Mouse (Mus musculus) G1E-ER4 (cell line): ENCODE data around the gene Rsph1. TPM values are rescaled to one million over a fixed set of nuclear protein-coding genes. Genes with fewer than 3 reads are reported as not detected.

Source experiments
- GATA1 ChIP-seq: IDR thresholded peaks from one replicate; pipeline ENCODE4 v1.8.0; 2012; ENCODE audit warnings: low read length, inconsistent platforms
- polyA plus RNA-seq: library from polyadenylated mRNA; stranded (reverse); fragments of >175 nt; gene quantifications from 2 replicates; pipeline ENCODE4 v1.2.3, GENCODE M21; 2012

Gene Rsph1
- polyA plus RNA-seq, 1 experiment: not detected

GRCm38 (mm10) chr17:31254463-31254931 is 22.7 kb downstream of the Rsph1 start:
- TF ChIP-seq GATA1: no peak

- no peak for TF ChIP-seq GATA1
Observed at GRCm38 (mm10) chr17:31253951-31254350, 23.2 kb downstream of the Rsph1 start.

DNA sequence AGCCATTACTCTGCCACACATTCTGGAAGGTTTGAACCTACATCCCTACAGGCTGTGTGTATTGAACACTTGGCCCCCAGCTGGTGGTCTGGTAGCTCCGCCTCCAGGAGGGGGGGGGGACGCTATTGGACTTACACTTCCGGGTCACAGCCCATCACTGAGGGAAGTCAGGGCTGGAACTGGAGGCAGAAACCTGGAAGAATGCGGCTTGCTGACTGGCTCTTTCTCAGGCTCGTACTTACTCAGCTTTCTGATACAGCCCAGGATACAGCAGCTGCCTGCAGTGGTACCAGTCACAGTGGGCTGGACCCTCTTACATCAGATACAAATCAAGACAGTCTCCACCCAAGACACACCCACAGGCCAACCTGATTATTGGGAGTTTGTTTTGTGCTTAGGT is 30.0 kb downstream of the Rsph1 start:
- TF ChIP-seq GATA1: no peak

- TF ChIP-seq GATA1: no peak
Observed at GRCm38 (mm10) chr17:31245321-31245720, 31.9 kb downstream of the Rsph1 start.

GRCm38 (mm10) chr17:31242764-31243163 is 34.4 kb downstream of the Rsph1 start:
- no peak for TF ChIP-seq GATA1

DNA sequence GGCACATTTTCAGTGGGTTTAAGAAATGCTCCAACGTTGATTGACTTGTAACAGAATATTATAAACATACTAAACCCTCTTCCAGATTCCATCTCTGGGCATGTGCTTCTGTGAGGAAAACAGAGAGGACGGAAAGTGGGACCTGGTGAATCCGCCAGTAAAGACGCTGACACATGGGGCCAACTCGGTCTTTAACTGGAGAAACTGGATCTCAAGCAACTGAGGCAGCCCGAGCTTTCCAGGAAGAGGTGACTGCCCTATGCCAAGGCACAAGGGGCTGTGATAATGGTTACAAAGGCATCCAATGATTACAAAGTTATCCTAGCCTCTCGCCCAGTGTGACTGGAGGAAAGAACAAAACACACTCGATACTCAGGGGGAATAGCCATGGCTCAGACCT is 36.0 kb downstream of the Rsph1 start:
- no peak for TF ChIP-seq GATA1

GRCm38 (mm10) chr17:31238234-31239020 is 38.8 kb downstream of the Rsph1 start:
- TF ChIP-seq GATA1: no peak

- no peak for TF ChIP-seq GATA1
Observed at GRCm38 (mm10) chr17:31235915-31236314, 41.3 kb downstream of the Rsph1 start.

- TF ChIP-seq GATA1: no peak
Observed at GRCm38 (mm10) chr17:31232251-31233010, 44.8 kb downstream of the Rsph1 start.

DNA sequence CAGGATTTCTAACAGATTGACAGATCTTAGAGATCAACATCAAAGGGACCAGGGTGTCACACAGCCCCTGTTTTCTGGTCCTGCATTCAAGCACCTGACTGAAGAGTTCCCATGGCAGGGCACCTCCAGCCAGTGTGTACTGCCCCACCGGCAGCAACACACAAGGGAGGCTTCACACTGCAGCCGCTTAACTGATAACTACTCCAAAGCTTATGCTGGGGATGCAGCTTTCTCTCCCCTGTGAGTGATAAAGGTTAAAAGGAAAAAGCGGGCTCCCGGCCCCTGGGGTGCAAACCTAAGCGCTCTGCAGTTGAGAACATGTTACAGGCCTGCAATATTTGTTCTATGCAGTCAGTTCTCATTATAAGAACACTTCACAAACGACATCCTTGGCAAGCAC is 45.4 kb downstream of the Rsph1 start:
- TF ChIP-seq GATA1: no peak

DNA sequence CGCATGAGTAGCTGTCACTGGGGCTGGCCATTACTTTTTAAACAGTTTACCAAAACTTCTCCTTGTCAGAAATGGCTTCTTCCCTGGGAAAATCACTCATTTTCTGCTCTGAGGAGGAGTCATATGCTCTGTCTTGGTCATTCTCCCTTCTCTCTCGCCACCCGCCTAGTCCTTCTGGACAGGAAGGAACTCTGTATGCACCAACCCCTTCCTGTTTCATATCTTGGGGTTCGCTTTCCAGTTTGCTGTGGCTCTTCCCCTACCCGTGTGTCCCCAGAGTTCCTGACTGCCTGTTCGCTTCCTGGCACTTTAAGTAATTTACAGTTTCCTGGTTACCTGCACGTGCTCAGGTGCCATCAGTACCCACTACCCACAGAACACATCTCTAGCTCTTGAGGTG is 50.3 kb downstream of the Rsph1 start:
- TF ChIP-seq GATA1: no peak

GRCm38 (mm10) chr17:31226368-31226767 is 50.8 kb downstream of the Rsph1 start:
- TF ChIP-seq GATA1: no peak

GRCm38 (mm10) chr17:31224591-31224990 is 52.6 kb downstream of the Rsph1 start:
- no peak for TF ChIP-seq GATA1

- no peak for TF ChIP-seq GATA1
Observed at GRCm38 (mm10) chr17:31223835-31224234, 53.3 kb downstream of the Rsph1 start.

GRCm38 (mm10) chr17:31222810-31223310 is 54.3 kb downstream of the Rsph1 start:
- TF ChIP-seq GATA1: no peak

GRCm38 (mm10) chr17:31216068-31216955 is 60.9 kb downstream of the Rsph1 start:
- TF ChIP-seq GATA1: no peak

GRCm38 (mm10) chr17:31211881-31212280 is 65.3 kb downstream of the Rsph1 start:
- no peak for TF ChIP-seq GATA1
